Mouse (Mus musculus) right cerebral cortex, postnatal 4 days (tissue): Measurements from ENCODE around the gene Als2cr12.
A peak's percentile ranks its signal among the peaks of the same experiment; 100 is the strongest.
"Not testable (repeated sequence)": the region's sequence is repeated elsewhere in the genome, so short reads cannot be mapped to it uniquely, and the experiment has no call there.

Experiments
- DNase-seq: peaks from one replicate; pipeline ENCODE4 v3.0.0-alpha.2; 2022

Als2cr12 gene

GRCm38 (mm10) chr1:58717589-58718270 lies 21.9 kb upstream of the Als2cr12 start:
- DNase-seq, result no peak

GRCm38 (mm10) chr1:58716883-58717220 lies 21.1 kb upstream of the Als2cr12 start:
- no peak for DNase-seq

GRCm38 (mm10) chr1:58716162-58716882 lies 20.5 kb upstream of the Als2cr12 start:
- no peak for DNase-seq

- no peak for DNase-seq
These were observed 19.7 kb upstream of the Als2cr12 start for GRCm38 (mm10) chr1:58715536-58715935.

- DNase-seq, result no peak
These were observed 18.6 kb upstream of the Als2cr12 start for GRCm38 (mm10) chr1:58714361-58714760.

- peak; percentile 36 for DNase-seq
These were observed 18.1 kb upstream of the Als2cr12 start for GRCm38 (mm10) chr1:58713893-58714231.

GRCm38 (mm10) chr1:58713081-58713892 lies 17.5 kb upstream of the Als2cr12 start:
- DNase-seq, result peak; percentile 37

GRCm38 (mm10) chr1:58712076-58713061 lies 16.6 kb upstream of the Als2cr12 start:
- DNase-seq, result no peak

GRCm38 (mm10) chr1:58711365-58712016 lies 15.7 kb upstream of the Als2cr12 start, which contains the start of gene Cflar:
TSS of gene Cflar (plus strand) at chr1:58711508.
- peak; percentile 56 for DNase-seq

GRCm38 (mm10) chr1:58710711-58711364 lies 15.0 kb upstream of the Als2cr12 start:
- DNase-seq, result no peak

GRCm38 (mm10) chr1:58710043-58710442 lies 14.3 kb upstream of the Als2cr12 start:
- DNase-seq, result not testable (repeated sequence)

GRCm38 (mm10) chr1:58700580-58701162 lies 4.9 kb upstream of the Als2cr12 start:
- DNase-seq, result not testable (repeated sequence)

- DNase-seq, result no peak
These were observed 4.2 kb upstream of the Als2cr12 start for GRCm38 (mm10) chr1:58699988-58700387.

GRCm38 (mm10) chr1:58698781-58699180 lies 3.0 kb upstream of the Als2cr12 start:
- DNase-seq, result no peak

GRCm38 (mm10) chr1:58697607-58698006 lies 1.8 kb upstream of the Als2cr12 start:
- DNase-seq, result peak; percentile 16

GRCm38 (mm10) chr1:58693696-58694095 lies 2.1 kb downstream of the Als2cr12 start:
- no peak for DNase-seq

- DNase-seq, result not testable (repeated sequence)
These were observed 4.1 kb downstream of the Als2cr12 start for GRCm38 (mm10) chr1:58691718-58692117.

- not testable (repeated sequence) for DNase-seq
These were observed 4.8 kb downstream of the Als2cr12 start for GRCm38 (mm10) chr1:58690834-58691488.

- no peak for DNase-seq
These were observed 5.6 kb downstream of the Als2cr12 start for GRCm38 (mm10) chr1:58690006-58690744.

- no peak for DNase-seq
These were observed 6.4 kb downstream of the Als2cr12 start for GRCm38 (mm10) chr1:58689426-58689825.
